Mouse (Mus musculus) T-helper 1 cell (primary cell): ENCODE data around the gene Cdh13.

ENCODE experiments used
- in situ Hi-C: fragments of 300-600 bp; cut with MboI, MseI; formaldehyde crosslinking; loops from one replicate; pipeline ENCODE4 v1.15.1; 2025; ENCODE audit warnings: high pct_unique_total_duplicates

Gene Cdh13

GRCm38 (mm10) chr8:118443361-118443760 lies 159.8 kb downstream of the Cdh13 start:
- in situ Hi-C loops, result no loop called here

GRCm38 (mm10) chr8:118444651-118445207 lies 161.2 kb downstream of the Cdh13 start:
- in situ Hi-C loops, result no loop called here

GRCm38 (mm10) chr8:118446516-118446915 lies 163.0 kb downstream of the Cdh13 start:
- in situ Hi-C loops, result no loop called here

GRCm38 (mm10) chr8:118448011-118448410 lies 164.5 kb downstream of the Cdh13 start:
- in situ Hi-C loops, result no loop called here

GRCm38 (mm10) chr8:118452445-118453103 lies 169.0 kb downstream of the Cdh13 start:
- in situ Hi-C loops, result no loop called here

- in situ Hi-C loops, result no loop called here
These were observed 171.7 kb downstream of the Cdh13 start for GRCm38 (mm10) chr8:118455245-118455644.

GRCm38 (mm10) chr8:118465330-118465948 lies 181.9 kb downstream of the Cdh13 start:
- in situ Hi-C loops, result no loop called here

GRCm38 (mm10) chr8:118477587-118477986 lies 194.1 kb downstream of the Cdh13 start:
- in situ Hi-C loops, result no loop called here

- in situ Hi-C loops, result no loop called here
These were observed 205.2 kb downstream of the Cdh13 start for GRCm38 (mm10) chr8:118488735-118489134.

- in situ Hi-C loops, result no loop called here
These were observed 219.0 kb downstream of the Cdh13 start for GRCm38 (mm10) chr8:118502509-118502908.

GRCm38 (mm10) chr8:118509426-118509825 lies 225.9 kb downstream of the Cdh13 start:
- in situ Hi-C loops, result no loop called here

- in situ Hi-C loops, result no loop called here
These were observed 229.7 kb downstream of the Cdh13 start for GRCm38 (mm10) chr8:118513259-118513658.

- in situ Hi-C loops, result no loop called here
These were observed 232.1 kb downstream of the Cdh13 start for GRCm38 (mm10) chr8:118515616-118516015.

- in situ Hi-C loops, result no loop called here
These were observed 233.5 kb downstream of the Cdh13 start for GRCm38 (mm10) chr8:118517071-118517470.

GRCm38 (mm10) chr8:118518030-118518741 lies 234.7 kb downstream of the Cdh13 start:
- in situ Hi-C loops, result no loop called here

GRCm38 (mm10) chr8:118518742-118519102 lies 235.2 kb downstream of the Cdh13 start:
- in situ Hi-C loops, result no loop called here

GRCm38 (mm10) chr8:118523922-118524321 lies 240.4 kb downstream of the Cdh13 start:
- in situ Hi-C loops, result no loop called here

- in situ Hi-C loops, result no loop called here
These were observed 255.5 kb downstream of the Cdh13 start for GRCm38 (mm10) chr8:118538816-118539558.

GRCm38 (mm10) chr8:118539559-118539819 lies 256.0 kb downstream of the Cdh13 start:
- in situ Hi-C loops, result no loop called here

GRCm38 (mm10) chr8:118539941-118540340 lies 256.4 kb downstream of the Cdh13 start:
- in situ Hi-C loops, result no loop called here

- in situ Hi-C loops, result no loop called here
These were observed 268.9 kb downstream of the Cdh13 start for GRCm38 (mm10) chr8:118552397-118552796.

GRCm38 (mm10) chr8:118552842-118553241 lies 269.3 kb downstream of the Cdh13 start:
- in situ Hi-C loops, result no loop called here
